Mouse (Mus musculus) ES-E14 (cell line): ENCODE measurements around the gene Vmn1r126. TPM values are rescaled to one million over a fixed set of nuclear protein-coding genes. Genes with fewer than 3 reads are reported as not detected.
"Not testable (repeated sequence)": the region's sequence is repeated elsewhere in the genome, so short reads cannot be mapped to it uniquely, and the experiment has no call there.

Experiments used
- DNase-seq: peaks from one replicate; pipeline ENCODE4 v3.0.0-alpha.2; 2013; ENCODE audit warnings: low read depth, low spot score
- H3K27ac ChIP-seq: 2 replicates; pipeline ENCODE4 v1.5.1; 2012; ENCODE audit warnings: low read depth, mild to moderate bottlenecking, low read length, moderate library complexity, mixed read lengths; ENCODE audit not compliant: poor library complexity, insufficient read depth, severe bottlenecking
- H3K36me3 ChIP-seq: 2 replicates; pipeline ENCODE4 v1.6.1; 2012; ENCODE audit warnings: mild to moderate bottlenecking, low read length, moderate library complexity, mixed read lengths; ENCODE audit not compliant: control insufficient read depth, poor library complexity, insufficient read depth, severe bottlenecking
- H3K4me1 ChIP-seq, 2 experiments: fragments of 150-350 bp in 1 of 2; sonication (generic) in 1 of 2; 2 replicates each; pipeline ENCODE4 v1.6.1; 2012; ENCODE audit warnings: low read length in 2 of 2, mild to moderate bottlenecking in 1 of 2, mixed read lengths in 1 of 2; ENCODE audit not compliant: control insufficient read depth in 2 of 2, insufficient read depth in 2 of 2, poor library complexity in 1 of 2
- H3K4me3 ChIP-seq, 2 experiments: fragments of 150-350 bp in 1 of 2; sonication (generic) in 1 of 2; 2 replicates each; pipeline ENCODE4 v1.5.1; 2012; ENCODE audit warnings: low read length in 2 of 2, low read depth in 1 of 2, mild to moderate bottlenecking in 1 of 2, mixed read lengths in 1 of 2; ENCODE audit not compliant: insufficient read depth in 1 of 2, poor library complexity in 1 of 2, severe bottlenecking in 1 of 2
- H3K9ac ChIP-seq: 2 replicates; pipeline ENCODE4 v1.6.1; 2012; ENCODE audit warnings: low read depth, mild to moderate bottlenecking, low read length, mixed read lengths; ENCODE audit not compliant: poor library complexity, insufficient read depth, severe bottlenecking
- H3K9me3 ChIP-seq: fragments of 150-350 bp; sonication (generic); 2 replicates; pipeline ENCODE4 v1.6.1; 2012; ENCODE audit warnings: low read depth, mild to moderate bottlenecking, low read length; ENCODE audit not compliant: control insufficient read depth, insufficient read depth
- in situ Hi-C, 2 experiments: fragments of 600-800 bp; cut with MboI; formaldehyde crosslinking; loops; one replicate each; pipeline ENCODE4 v1.15.1; 2025; ENCODE audit warnings: low sequenced_read_pairs in 2 of 2, inconsistent platforms in 1 of 2; ENCODE audit not compliant: unreplicated experiment in 2 of 2
- total RNA-seq: library from RNA; depleted of rRNA; stranded (reverse); fragments of 300-350 nt; gene quantifications from 2 replicates; pipeline ENCODE4 v1.2.3, GENCODE M21; 2012; rRNA removed

The Vmn1r126 gene
- total RNA-seq = not detected in 2 replicates

GRCm38 (mm10) chr7:21301367-21301766 is at the start of gene Vmn1r126:
Gene Vmn1r126, minus strand, starts transcription at chr7:21301467.
- H3K9me3 ChIP-seq, H3K9ac ChIP-seq, DNase-seq, H3K4me3 ChIP-seq, H3K36me3 ChIP-seq, H3K4me1 ChIP-seq, in situ Hi-C loops, H3K27ac ChIP-seq: not testable (repeated sequence)

- H3K9ac ChIP-seq, DNase-seq, H3K4me1 ChIP-seq, H3K9me3 ChIP-seq, H3K4me3 ChIP-seq, in situ Hi-C loops, H3K27ac ChIP-seq, H3K36me3 ChIP-seq: not testable (repeated sequence)
Observed at GRCm38 (mm10) chr7:21349073-21349472, 47.8 kb upstream of the Vmn1r126 start, which contains the start of gene Vmn1r128. Gene Vmn1r128, plus strand, starts transcription at chr7:21349373.

- H3K27ac ChIP-seq, in situ Hi-C loops, H3K4me1 ChIP-seq, H3K9ac ChIP-seq, H3K9me3 ChIP-seq, H3K36me3 ChIP-seq, DNase-seq, H3K4me3 ChIP-seq: not testable (repeated sequence)
Observed at GRCm38 (mm10) chr7:21319761-21320160, 18.5 kb upstream of the Vmn1r126 start, which contains the start of gene Vmn1r127. Gene Vmn1r127, minus strand, starts transcription at chr7:21319861.

GRCm38 (mm10) chr7:21271879-21272278 is 29.4 kb downstream of the Vmn1r126 start, which contains the start of gene Vmn1r125:
Gene Vmn1r125, plus strand, starts transcription at chr7:21272179.
- H3K9me3 ChIP-seq, in situ Hi-C loops: not testable (repeated sequence)

GRCm38 (mm10) chr7:21260517-21260916 is 40.8 kb downstream of the Vmn1r126 start, which contains the start of gene Vmn1r124:
Gene Vmn1r124, minus strand, starts transcription at chr7:21260617.
- H3K27ac ChIP-seq, H3K9ac ChIP-seq, H3K4me1 ChIP-seq, DNase-seq, H3K36me3 ChIP-seq, in situ Hi-C loops, H3K4me3 ChIP-seq, H3K9me3 ChIP-seq: not testable (repeated sequence)

More at GRCm38 (mm10) chr7:21271879-21272278, 29.4 kb downstream of the Vmn1r126 start, which contains the start of gene Vmn1r125:
- not testable (repeated sequence) for H3K27ac ChIP-seq, H3K4me1 ChIP-seq, H3K36me3 ChIP-seq, DNase-seq, H3K9ac ChIP-seq, H3K4me3 ChIP-seq

Other genes with a start within 250 kb of the Vmn1r126 start
- not detected in 2 replicates for gene Vmn1r120, start 247.7 kb downstream of the Vmn1r126 start, total RNA-seq
- not detected in 2 replicates for gene Vmn1r121, start 203.0 kb downstream of the Vmn1r126 start, total RNA-seq
- gene Vmn1r122, start 167.3 kb downstream of the Vmn1r126 start, total RNA-seq = not detected in 2 replicates
- not detected in 2 replicates for gene Vmn1r123, start 139.3 kb downstream of the Vmn1r126 start, total RNA-seq
- 0.18 TPM in 1 of 2 replicates, not detected in the other for gene Gm5157, start 111.0 kb downstream of the Vmn1r126 start, total RNA-seq
- not detected in 2 replicates for gene Vmn1r124, start 40.9 kb downstream of the Vmn1r126 start, total RNA-seq
- gene Vmn1r125, start 29.3 kb downstream of the Vmn1r126 start, total RNA-seq = not detected in 2 replicates
- not detected in 2 replicates for gene Vmn1r127, start 18.4 kb upstream of the Vmn1r126 start, total RNA-seq
- gene Vmn1r128, start 47.9 kb upstream of the Vmn1r126 start, total RNA-seq = not detected in 2 replicates
- gene Vmn1r129, start 59.8 kb upstream of the Vmn1r126 start, total RNA-seq = not detected in 2 replicates
- gene Gm6882, start 131.3 kb upstream of the Vmn1r126 start, total RNA-seq = not detected in 2 replicates
- gene Vmn1r130, start 210.3 kb upstream of the Vmn1r126 start, total RNA-seq = not detected in 2 replicates
- not detected in 2 replicates for gene Vmn1r131, start 244.6 kb upstream of the Vmn1r126 start, total RNA-seq